Mouse (Mus musculus) MEL (cell line): ENCODE measurements around the gene Haus2.

Experiments used
- CTCF ChIP-seq, 3 experiments: IDR thresholded peaks in 2 of 3; conservative IDR thresholded peaks in 1 of 3; 2 replicates each; pipeline ENCODE4 v1.5.1; 2011 to 2012; ENCODE audit warnings: low read length in 3 of 3, low read depth in 2 of 3, mild to moderate bottlenecking in 2 of 3, improper control_type of control experiment in 1 of 3, inconsistent platforms in 1 of 3, mixed read lengths in 1 of 3, moderate library complexity in 1 of 3; ENCODE audit not compliant: control insufficient read depth in 1 of 3, insufficient read depth in 1 of 3, poor library complexity in 1 of 3, severe bottlenecking in 1 of 3
- NELFE ChIP-seq: IDR thresholded peaks from 2 replicates; pipeline ENCODE4 v1.6.1; 2011; ENCODE audit warnings: low read depth, low read length, improper control_type of control experiment

DNA sequence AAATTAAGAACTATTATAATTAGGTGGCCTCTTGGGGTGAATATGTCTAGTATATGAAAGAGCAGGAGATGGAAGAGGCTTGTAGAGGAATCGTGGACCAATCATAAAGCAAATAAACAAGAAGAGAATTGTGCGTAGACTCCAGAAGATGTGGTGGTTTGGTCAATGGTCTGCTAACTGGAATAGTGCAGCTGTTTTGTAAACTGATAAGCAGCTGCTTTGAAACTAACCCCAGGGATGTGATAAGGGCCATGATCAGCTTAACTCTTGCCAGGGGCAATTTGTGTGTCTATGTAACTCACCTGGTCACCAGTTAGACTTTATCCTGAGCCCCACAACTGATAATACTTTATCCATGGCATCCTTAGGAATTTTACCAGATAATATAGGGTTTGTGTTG, 22.3 kb downstream of the Haus2 start:
- TF ChIP-seq NELFE (no peak), CTCF (IDR thresholded peaks at IDR 0.05 in 2 of 3, conservative IDR thresholded peaks at IDR 0.05 in 1 of 3; ENCODE audit: control insufficient read depth in 1 of 3, insufficient read depth in 1 of 3, low read depth in 2 of 3, low read length in 3 of 3, poor library complexity in 1 of 3, severe bottlenecking in 1 of 3) (no peak)
